Mouse (Mus musculus) limb, embryonic 14.5 days (tissue): Measurements from ENCODE around the gene Cps1. TPM values are rescaled to one million over a fixed set of nuclear protein-coding genes. Genes with fewer than 3 reads are reported as not detected.

Source experiments
- ATAC-seq: fragments of 200-750 bp; cut with Nextera tagmentation; 2 replicates; pipeline ENCODE4 v1.8.0; 2017; ENCODE audit warnings: low read depth, moderate number of reproducible peaks, moderate TSS enrichment; ENCODE audit not compliant: low FRiP score
- DNase-seq: peaks from one replicate; pipeline ENCODE4 v3.0.0-alpha.2; 2015; ENCODE audit warnings: low spot score
- H3K27ac ChIP-seq: fragments of 300-500 bp; sonication (generic); replicated peaks from 2 replicates; pipeline ENCODE4 v1.5.1; 2014; ENCODE audit warnings: low read depth, mild to moderate bottlenecking, low read length, moderate library complexity, mixed read lengths
- H3K27me3 ChIP-seq: fragments of 300-500 bp; sonication (generic); 2 replicates; pipeline ENCODE4 v1.6.1; 2014; ENCODE audit warnings: low read length, mixed read lengths; ENCODE audit not compliant: control insufficient read depth, insufficient read depth
- H3K36me3 ChIP-seq: fragments of 300-500 bp; sonication (generic); 2 replicates; pipeline ENCODE4 v1.6.1; 2014; ENCODE audit warnings: mild to moderate bottlenecking, low read length, moderate library complexity, mixed read lengths; ENCODE audit not compliant: control insufficient read depth, insufficient read depth
- H3K4me1 ChIP-seq: fragments of 300-500 bp; sonication (generic); 2 replicates; pipeline ENCODE4 v1.6.1; 2014; ENCODE audit warnings: antibody characterized with exemption, low read length, mixed read lengths; ENCODE audit not compliant: control insufficient read depth, insufficient read depth
- H3K4me2 ChIP-seq: fragments of 300-500 bp; sonication (generic); replicated peaks from 2 replicates; pipeline ENCODE4 v1.6.1; 2014; ENCODE audit warnings: low read depth, mild to moderate bottlenecking, low read length, moderate library complexity; ENCODE audit not compliant: severe bottlenecking
- H3K4me3 ChIP-seq: fragments of 300-500 bp; sonication (generic); replicated peaks from 2 replicates; pipeline ENCODE4 v1.5.1; 2014; ENCODE audit warnings: low read length
- H3K9ac ChIP-seq: fragments of 300-500 bp; sonication (generic); 2 replicates; pipeline ENCODE4 v1.6.1; 2014; ENCODE audit warnings: mild to moderate bottlenecking, low read depth, low read length, moderate library complexity; ENCODE audit not compliant: severe bottlenecking
- H3K9me3 ChIP-seq: fragments of 300-500 bp; sonication (generic); 2 replicates; pipeline ENCODE4 v1.6.1; 2016; ENCODE audit warnings: low read length; ENCODE audit not compliant: control insufficient read depth
- POLR2A ChIP-seq: fragments of 200-500 bp; IDR thresholded peaks from 2 replicates; pipeline ENCODE4 v1.8.0; 2012; ENCODE audit warnings: inconsistent platforms, mild to moderate bottlenecking, moderate library complexity, borderline replicate concordance; ENCODE audit not compliant: insufficient read depth, insufficient read length; ENCODE audit errors: extremely low read depth
- WGBS: fragments of 180-500 bp; shearing (Covaris S2); extraction: QIAGEN DNeasy Blood & Tissue Kit; methylation state at CpG from one replicate; pipeline ENCODE4 v1.1.7; 2014; 5-methylcytosine and 5-hydroxymethylcytosine counted together
- polyA plus RNA-seq, 2 experiments: library from polyadenylated mRNA; depleted of rRNA in 1 of 2; stranded (reverse) in 1 of 2; unstranded in 1 of 2; fragments of >200 nt; fragmentation: Nextera tagmentation in 1 of 2; extraction: Ambion mirVana in 1 of 2; gene quantifications; 2 replicates each; pipeline versions ENCODE4 v1.2.1 to v1.2.3; 2012 to 2014

The Cps1 gene
- polyA plus RNA-seq, 2 experiments, result 0.11 to 0.29 TPM

DNA sequence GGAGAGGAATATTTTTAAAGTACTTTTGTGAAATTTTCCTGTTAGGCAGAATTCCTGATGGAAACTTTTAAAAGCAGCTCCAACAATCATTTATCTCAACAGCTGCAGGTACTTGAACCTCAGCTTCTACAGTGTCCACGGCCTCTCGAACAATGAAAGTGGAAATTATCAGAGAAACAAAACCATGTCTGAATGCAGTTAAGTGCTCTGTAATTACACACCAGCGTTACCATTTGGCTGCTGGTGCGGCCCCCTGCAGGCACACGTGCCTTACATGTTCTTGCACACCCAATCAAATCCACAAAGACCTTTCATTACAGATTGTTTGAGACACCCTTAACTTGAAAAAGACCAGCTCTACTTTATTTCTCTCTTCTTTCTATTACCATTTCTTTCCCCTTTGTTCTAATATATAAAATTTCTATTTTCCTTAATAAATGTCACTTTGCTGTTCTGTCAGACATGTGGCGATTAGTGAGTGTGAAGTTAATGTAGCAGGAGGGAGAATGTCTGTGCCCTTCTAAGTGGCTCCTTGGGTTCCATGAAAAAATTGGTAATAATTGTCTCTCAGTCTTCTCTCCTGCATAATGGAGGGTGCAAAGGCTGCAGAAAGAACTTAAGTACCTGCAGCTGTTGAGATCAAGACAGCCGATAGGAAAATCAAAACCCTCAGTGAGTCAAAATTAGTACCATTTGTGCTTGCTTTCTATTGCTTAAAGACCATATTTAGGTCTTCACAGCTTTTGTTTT is 112.8 kb downstream of the Cps1 start:
- Histone ChIP-seq H3K9ac (no peak overlapping the region), H3K27me3 (no peaks in the 10 kb centered on the region), H3K27ac (no peak overlapping the region), H3K4me2 (no peak overlapping the region), H3K36me3 (no peaks in the 10 kb centered on the region), H3K4me3 (no peak overlapping the region), H3K9me3 (no peaks in the 10 kb centered on the region), H3K4me1 (no peaks in the 10 kb centered on the region)
- TF ChIP-seq POLR2A, result no peak
- DNase-seq (no peak), ATAC-seq (no peak)
- WGBS, result 25% methylated on average over 7 of the region's 7 CpGs

DNA sequence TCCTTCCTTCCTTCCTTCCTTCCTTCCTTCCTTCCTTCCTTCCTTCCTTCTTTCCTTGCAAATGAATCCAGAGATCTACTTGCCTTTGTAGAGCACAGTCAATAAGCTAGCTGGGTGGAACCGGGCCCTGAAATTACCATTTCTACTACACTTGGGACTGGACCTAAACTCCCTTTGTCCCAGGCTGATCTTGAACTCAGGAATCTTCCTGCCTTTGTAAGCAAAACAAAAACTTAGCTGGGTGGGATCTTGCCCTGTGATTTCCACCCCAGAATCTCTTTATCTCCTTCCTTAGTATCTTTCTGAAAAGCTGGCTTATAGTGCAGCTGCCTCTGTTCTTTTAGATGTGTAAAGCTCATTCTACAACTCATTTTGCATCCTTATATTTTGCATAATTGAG is 115.6 kb downstream of the Cps1 start:
- 91% methylated on average over 1 of the region's 1 CpGs for WGBS
- Histone ChIP-seq H3K9me3 (no peaks in the 10 kb centered on the region), H3K27me3 (no peaks in the 10 kb centered on the region), H3K36me3 (no peaks in the 10 kb centered on the region), H3K4me2 (no peak overlapping the region), H3K4me1 (no peaks in the 10 kb centered on the region), H3K4me3 (no peak overlapping the region), H3K27ac (no peak overlapping the region), H3K9ac (no peak overlapping the region)
- DNase-seq (no peak), ATAC-seq (no peak)
- no peak for TF ChIP-seq POLR2A

DNA sequence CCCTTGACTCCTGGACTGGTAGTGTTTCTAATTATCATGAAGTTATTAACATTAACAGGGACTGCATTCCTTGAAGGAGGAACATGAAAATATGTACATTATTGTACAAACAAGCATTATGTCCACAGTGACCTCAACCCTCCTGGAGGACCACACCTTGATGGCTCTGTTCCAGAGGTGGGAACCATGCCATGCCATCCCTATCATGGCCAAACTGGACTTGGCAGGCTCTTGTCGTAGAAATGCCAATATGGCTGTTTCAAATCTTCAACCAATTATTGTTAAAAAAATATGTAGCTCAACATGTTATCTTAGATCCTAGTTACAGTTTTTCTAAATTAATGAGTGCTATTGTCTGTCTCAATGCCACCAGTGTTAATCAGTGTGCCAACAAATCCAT is 116.1 kb downstream of the Cps1 start:
- Histone ChIP-seq H3K36me3 (no peaks in the 10 kb centered on the region), H3K4me1 (no peaks in the 10 kb centered on the region), H3K27me3 (no peaks in the 10 kb centered on the region), H3K27ac (no peak overlapping the region), H3K4me2 (no peak overlapping the region), H3K9ac (no peak overlapping the region), H3K9me3 (no peaks in the 10 kb centered on the region), H3K4me3 (no peak overlapping the region)
- no peak for DNase-seq
- no peak for TF ChIP-seq POLR2A
- no peak for ATAC-seq
- WGBS, result 75% methylated on average over 1 of the region's 1 CpGs

DNA sequence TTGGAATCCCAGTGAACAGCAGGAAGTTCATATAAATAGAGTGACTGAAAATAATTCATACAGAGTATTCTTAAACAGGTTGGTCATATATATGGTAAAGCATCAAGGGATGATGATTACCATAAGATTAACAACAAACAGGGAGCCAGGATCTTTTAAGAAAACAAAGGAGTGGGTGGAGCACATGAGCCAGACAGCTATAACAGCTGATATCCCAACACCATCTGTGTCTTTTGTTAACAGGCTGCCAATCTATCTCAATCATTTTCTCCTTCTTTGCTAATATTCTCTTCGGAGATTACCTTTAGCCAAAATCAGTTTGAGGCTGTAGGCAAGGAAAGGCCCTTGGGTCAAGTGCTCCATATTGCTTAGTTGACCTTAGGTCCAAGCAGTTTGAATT is 142.4 kb downstream of the Cps1 start:
- Histone ChIP-seq H3K9ac (no peak overlapping the region), H3K4me1 (no peaks in the 10 kb centered on the region), H3K9me3 (no peaks in the 10 kb centered on the region), H3K4me3 (no peak overlapping the region), H3K4me2 (no peak overlapping the region), H3K36me3 (no peaks in the 10 kb centered on the region), H3K27me3 (no peaks in the 10 kb centered on the region), H3K27ac (no peak overlapping the region)
- 74% methylated on average over 1 of the region's 1 CpGs for WGBS
- DNase-seq (no peak), ATAC-seq (no peak)
- TF ChIP-seq POLR2A, result no peak

DNA sequence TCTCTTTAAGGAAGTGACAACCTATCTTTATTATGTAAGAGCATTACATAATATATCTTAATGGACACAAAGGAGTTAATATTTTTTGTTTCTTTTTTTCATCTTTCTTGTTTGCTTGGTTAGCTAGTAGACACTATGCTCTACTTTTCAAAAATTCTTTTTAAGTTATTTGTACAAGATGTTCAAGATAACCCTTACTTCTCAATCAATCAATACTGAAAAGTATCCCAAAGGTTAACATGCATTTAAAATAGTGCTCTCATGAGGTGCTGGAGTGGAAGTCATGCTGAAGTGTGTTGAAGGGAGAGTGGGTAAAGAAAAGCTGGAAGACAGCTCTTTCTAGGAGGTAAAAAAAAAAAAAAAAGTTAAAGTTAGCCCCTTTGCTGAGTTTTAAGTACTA is 145.1 kb downstream of the Cps1 start:
- no peaks in the 10 kb centered on the region for H3K9me3 ChIP-seq
- no peak overlapping the region for H3K4me2 ChIP-seq
- H3K27me3 ChIP-seq, result no peaks in the 10 kb centered on the region
- no peak for TF ChIP-seq POLR2A
- no peaks in the 10 kb centered on the region for H3K36me3 ChIP-seq
- ATAC-seq (no peak), DNase-seq (no peak)
- H3K9ac ChIP-seq, result no peak overlapping the region
- H3K27ac ChIP-seq, result no peak overlapping the region
- H3K4me1 ChIP-seq, result no peaks in the 10 kb centered on the region
- H3K4me3 ChIP-seq, result no peak overlapping the region
